Mouse (Mus musculus) hindlimb bud, embryonic 11.5 days (tissue): ENCODE measurements around the gene Fdx1.

Source experiments
- DNase-seq: peaks from one replicate; pipeline ENCODE4 v3.0.0-alpha.2; 2012; ENCODE audit warnings: low read depth, low spot score; ENCODE audit errors: extremely low spot score

Fdx1 gene

GRCm38 (mm10) chr9:51908838-51909237 lies 54.5 kb downstream of the Fdx1 start:
- peak; percentile 64 for DNase-seq

GRCm38 (mm10) chr9:51908255-51908654 lies 55.1 kb downstream of the Fdx1 start:
- no peak for DNase-seq

- no peak for DNase-seq
Measured at GRCm38 (mm10) chr9:51906938-51907337, 56.4 kb downstream of the Fdx1 start.
